Mouse (Mus musculus) liver, embryonic 12.5 days (tissue): Measurements from ENCODE around the gene Sf3b6. TPM values are rescaled to one million over a fixed set of nuclear protein-coding genes. Genes with fewer than 3 reads are reported as not detected.
A peak's percentile ranks its signal among the peaks of the same experiment; 100 is the strongest.

Source experiments
- ATAC-seq: fragments of 200-750 bp; cut with Nextera tagmentation; 2 replicates; pipeline ENCODE4 v1.8.0; 2017; ENCODE audit warnings: moderate number of reproducible peaks, mild to moderate bottlenecking, moderate library complexity
- H3K27ac ChIP-seq: fragments of 300-500 bp; sonication (generic); 2 replicates; pipeline ENCODE4 v1.5.1; 2016; ENCODE audit warnings: mild to moderate bottlenecking
- H3K27me3 ChIP-seq: fragments of 300-500 bp; sonication (generic); replicated peaks from 2 replicates; pipeline ENCODE4 v1.6.1; 2016; ENCODE audit warnings: mild to moderate bottlenecking, moderate library complexity
- H3K36me3 ChIP-seq: fragments of 300-500 bp; sonication (generic); 2 replicates; pipeline ENCODE4 v1.6.1; 2016; ENCODE audit warnings: mild to moderate bottlenecking, moderate library complexity
- H3K4me1 ChIP-seq: fragments of 300-500 bp; sonication (generic); 2 replicates; pipeline ENCODE4 v1.6.1; 2016
- H3K4me2 ChIP-seq: fragments of 300-500 bp; sonication (generic); 2 replicates; pipeline ENCODE4 v1.6.1; 2016; ENCODE audit warnings: mild to moderate bottlenecking, moderate library complexity
- H3K4me3 ChIP-seq: fragments of 300-500 bp; sonication (generic); 2 replicates; pipeline ENCODE4 v1.5.1; 2016; ENCODE audit warnings: mild to moderate bottlenecking, moderate library complexity
- H3K9ac ChIP-seq: fragments of 300-500 bp; sonication (generic); 2 replicates; pipeline ENCODE4 v1.6.1; 2016; ENCODE audit warnings: mild to moderate bottlenecking, moderate library complexity
- H3K9me3 ChIP-seq: fragments of 300-500 bp; sonication (generic); replicated peaks from 2 replicates; pipeline ENCODE4 v1.6.1; 2016; ENCODE audit warnings: mild to moderate bottlenecking, moderate library complexity
- WGBS: fragments of 180-500 bp; shearing (Covaris S2); methylation state at CpG from one replicate; pipeline ENCODE4 v1.1.7; 2016; ENCODE audit not compliant: insufficient replicate concordance; 5-methylcytosine and 5-hydroxymethylcytosine counted together
- polyA plus RNA-seq: library from polyadenylated mRNA; unstranded; fragments of >200 nt; fragmentation: Nextera tagmentation; extraction: Ambion mirVana; gene quantifications from 2 replicates; pipeline ENCODE4 v1.2.1, GENCODE M21; 2016

Gene Sf3b6
- polyA plus RNA-seq, 1 experiment from 2014 or later = 203 TPM

- Histone ChIP-seq H3K36me3 (peaks cover 42% of the 10 kb centered on the region), H3K27me3 (no peaks in the 10 kb centered on the region), H3K9me3 (no peaks in the 10 kb centered on the region), H3K4me2 (peak overlapping the region; percentile 72), H3K9ac (peak overlapping the region; percentile 98), H3K4me1 (peaks cover 68% of the 10 kb centered on the region), H3K4me3 (peak overlapping the region; percentile 74), H3K27ac (peak overlapping the region; percentile 96)
- 13% methylated on average over 5 of the region's 5 CpGs for whole genome bisulfite sequencing
- ATAC-seq = peak; percentile 89
These were observed 55.7 kb downstream of the Sf3b6 start for GRCm38 (mm10) chr12:4872983-4873477.

GRCm38 (mm10) chr12:4873531-4873930 is 56.2 kb downstream of the Sf3b6 start:
- 20% methylated on average over 6 of the region's 6 CpGs for WGBS
- peak overlapping the region; percentile 74 for H3K4me3 ChIP-seq
- H3K9ac ChIP-seq = peak overlapping the region; percentile 98
- peaks cover 40% of the 10 kb centered on the region for H3K36me3 ChIP-seq
- peak; percentile 2; the same call in 1 of the 2 replicates for ATAC-seq
- peak overlapping the region; percentile 96 for H3K27ac ChIP-seq
- no peaks in the 10 kb centered on the region for H3K9me3 ChIP-seq
- peak overlapping the region; percentile 72 for H3K4me2 ChIP-seq
- peaks cover 68% of the 10 kb centered on the region for H3K4me1 ChIP-seq
- H3K27me3 ChIP-seq = no peaks in the 10 kb centered on the region

- Histone ChIP-seq H3K27me3 (no peaks in the 10 kb centered on the region), H3K36me3 (peaks cover 40% of the 10 kb centered on the region), H3K9ac (peak within 1 kb of the TSS; percentile 98), H3K4me1 (peaks cover 61% of the 10 kb centered on the region), H3K27ac (peak within 1 kb of the TSS; percentile 96), H3K9me3 (no peaks in the 10 kb centered on the region), H3K4me2 (peak within 1 kb of the TSS; percentile 72), H3K4me3 (peak within 1 kb of the TSS; percentile 74)
- ATAC-seq = peak; percentile 84
- WGBS = 3% methylated on average over 24 of the region's 24 CpGs
These were observed 57.0 kb downstream of the Sf3b6 start, which contains the start of gene Mfsd2b for GRCm38 (mm10) chr12:4874161-4874927. Gene Mfsd2b (minus strand): TSS chr12:4874359.

GRCm38 (mm10) chr12:4875623-4876022 is 58.3 kb downstream of the Sf3b6 start:
- H3K27ac ChIP-seq = peak overlapping the region; percentile 96
- H3K27me3 ChIP-seq = no peaks in the 10 kb centered on the region
- H3K9ac ChIP-seq = no peak overlapping the region
- H3K4me3 ChIP-seq = no peak overlapping the region
- no peaks in the 10 kb centered on the region for H3K9me3 ChIP-seq
- 65% methylated on average over 8 of the region's 8 CpGs for WGBS
- no peak for ATAC-seq
- H3K36me3 ChIP-seq = peaks cover 39% of the 10 kb centered on the region
- peaks cover 48% of the 10 kb centered on the region for H3K4me1 ChIP-seq
- H3K4me2 ChIP-seq = no peak overlapping the region

Other genes with a start within 250 kb of the Sf3b6 start
- gene Itsn2, start 224.9 kb upstream of the Sf3b6 start, polyA plus RNA-seq = 34.3 and 35.4 TPM in 2 replicates
- not detected in 2 replicates for gene Gm3625, start 224.6 kb upstream of the Sf3b6 start, polyA plus RNA-seq
- 0.20 TPM in 1 of 2 replicates, not detected in the other for gene Fam228a, start 79.1 kb upstream of the Sf3b6 start, polyA plus RNA-seq
- 1.7 and 1.8 TPM in 2 replicates for gene Pfn4, start 48.5 kb upstream of the Sf3b6 start, polyA plus RNA-seq
- 0.93 and 2.6 TPM in 2 replicates for gene Fam228b, start 48.3 kb upstream of the Sf3b6 start, polyA plus RNA-seq
- gene Fkbp1b, start 24.0 kb downstream of the Sf3b6 start, polyA plus RNA-seq = 5.0 and 5.2 TPM in 2 replicates
- gene Wdcp, start 25.8 kb downstream of the Sf3b6 start, polyA plus RNA-seq = 19.9 and 21.0 TPM in 2 replicates
- 94.8 TPM in 2 replicates for gene Mfsd2b, start 56.8 kb downstream of the Sf3b6 start, polyA plus RNA-seq
- 48.0 and 50.9 TPM in 2 replicates for gene Ubxn2a, start 90.2 kb downstream of the Sf3b6 start, polyA plus RNA-seq
- 12.8 and 15.2 TPM in 2 replicates for gene Atad2b, start 99.8 kb downstream of the Sf3b6 start, polyA plus RNA-seq